ENCODE assay signal across 7 mouse cellular contexts in genomic region chr2:59159961-59160604, GRCm38 (mm10). TPM values are rescaled to one million over a fixed set of nuclear protein-coding genes. Genes with fewer than 3 reads are reported as not detected.
DNase-seq lines count a peak whose midpoint lies in the region; ATAC-seq and TF ChIP-seq lines count a peak whose summit lies in the region.

No protein-coding gene starts in this region.

- peaks cover 5% of the 10 kb centered on the region; the same call in 1 of the 2 replicates for H3K4me1 ChIP-seq in lung, postnatal 0 days (ENCODE audit: insufficient read depth, low read depth, low read length)
- peaks cover 19% of the 10 kb centered on the region for H3K4me1 ChIP-seq in heart, embryonic 16.5 days (ENCODE audit: control insufficient read depth, insufficient read depth, low read length)
- peaks cover 20% of the 10 kb centered on the region for H3K4me1 ChIP-seq in neural tube, embryonic 15.5 days

- no peaks in the 10 kb centered on the region for H3K36me3 ChIP-seq in lung, postnatal 0 days (ENCODE audit: insufficient read depth, low read length)
- H3K36me3 ChIP-seq in heart, embryonic 16.5 days (ENCODE audit: control insufficient read depth, insufficient read depth) = no peaks in the 10 kb centered on the region; the same call in 1 of the 2 replicates
- no peaks in the 10 kb centered on the region for H3K36me3 ChIP-seq in neural tube, embryonic 15.5 days

- no peaks in the 10 kb centered on the region for H3K9me3 ChIP-seq in lung, postnatal 0 days (ENCODE audit: low read length)
- H3K9me3 ChIP-seq in heart, embryonic 16.5 days (replicated peaks; ENCODE audit: control insufficient read depth, low read length) = no peaks in the 10 kb centered on the region
- H3K9me3 ChIP-seq in neural tube, embryonic 15.5 days (replicated peaks) = no peaks in the 10 kb centered on the region

- no peak overlapping the region for H3K27ac ChIP-seq in lung, postnatal 0 days (ENCODE audit: low read length)
- peak overlapping the region; percentile 42 for H3K27ac ChIP-seq in heart, embryonic 16.5 days (ENCODE audit: low read length)
- peak overlapping the region; percentile 77 for H3K27ac ChIP-seq in neural tube, embryonic 15.5 days (replicated peaks)

- TF ChIP-seq CTCF in lung, postnatal 0 days (IDR thresholded peaks at IDR 0.05) = no peak

- H3K27me3 ChIP-seq in lung, postnatal 0 days (replicated peaks; ENCODE audit: insufficient read depth, low read length) = no peaks in the 10 kb centered on the region
- H3K27me3 ChIP-seq in heart, embryonic 16.5 days (ENCODE audit: control insufficient read depth, insufficient read depth, low read length) = no peaks in the 10 kb centered on the region
- no peaks in the 10 kb centered on the region for H3K27me3 ChIP-seq in neural tube, embryonic 15.5 days (replicated peaks)

- TF ChIP-seq EP300 in lung, postnatal 0 days (IDR thresholded peaks at IDR 0.05) = no peak

- DNase-seq in lung, postnatal 0 days (ENCODE audit: low spot score) = peak; percentile 44
- DNase-seq in lung, postnatal 4 days = no peak
- DNase-seq in left cerebral cortex, postnatal 4 days = peak; percentile 27
- no peak for DNase-seq in spleen, postnatal 14 days (ENCODE audit: low spot score in 2 of 2)

- 1% methylated on average over 16 of the region's 16 CpGs for WGBS in lung, postnatal 0 days
- under 1% methylated on average over 16 of the region's 16 CpGs for WGBS in heart, embryonic 16.5 days
- under 1% methylated on average over 16 of the region's 16 CpGs for WGBS in neural tube, embryonic 15.5 days

- intact Hi-C loops in left cerebral cortex, postnatal 4 days (cut with DNase I) = loop anchor here (5.0 kb wide), 1 partner anchor 257 kb away; no protein-coding TSS in a partner anchor

- peak; percentile 6; the same call in 1 of the 2 replicates for ATAC-seq in lung, postnatal 0 days
- peak; percentile 0; the same call in 1 of the 2 replicates for ATAC-seq in common myeloid progenitor, adult 5-6 weeks (replicated peaks; ENCODE audit: low read depth, poor library complexity, severe bottlenecking)
- ATAC-seq in heart, embryonic 16.5 days (replicated peaks; ENCODE audit: extremely low read depth, insufficient read depth, low FRiP score) = no peak; the same call in 1 of the 2 replicates
- peak; percentile 35 for ATAC-seq in neural tube, embryonic 15.5 days (ENCODE audit: low FRiP score)

- H3K4me3 ChIP-seq in lung, postnatal 0 days (ENCODE audit: low read depth, low read length) = peak overlapping the region; percentile 85
- H3K4me3 ChIP-seq in heart, embryonic 16.5 days (ENCODE audit: low read length) = peak overlapping the region; percentile 98
- peak overlapping the region; percentile 98 for H3K4me3 ChIP-seq in neural tube, embryonic 15.5 days (replicated peaks)

- H3K4me2 ChIP-seq in lung, postnatal 0 days (replicated peaks; ENCODE audit: low read depth, low read length) = peak overlapping the region; percentile 89
- H3K4me2 ChIP-seq in heart, embryonic 16.5 days (ENCODE audit: low read depth, low read length) = peak overlapping the region; percentile 92
- peak overlapping the region; percentile 87 for H3K4me2 ChIP-seq in neural tube, embryonic 15.5 days

- H3K9ac ChIP-seq in lung, postnatal 0 days (replicated peaks; ENCODE audit: low read depth) = no peak overlapping the region
- peak overlapping the region; percentile 61 for H3K9ac ChIP-seq in heart, embryonic 16.5 days (ENCODE audit: low read length)
- H3K9ac ChIP-seq in neural tube, embryonic 15.5 days (replicated peaks) = peak overlapping the region; percentile 53

RNA-seq across cellular contexts. Expression of gene Ccdc148, which starts 0.4 kb away (rescaled TPM):
- polyA plus RNA-seq in lung, postnatal 0 days (2015; fragmentation: Nextera tagmentation; extraction: Ambion mirVana) = 0.68 and 1.6 TPM in 2 replicates
- total RNA-seq in common myeloid progenitor, adult 5-6 weeks (2017) = not detected in 2 replicates
- polyA plus RNA-seq in heart, embryonic 16.5 days (2015; fragmentation: Nextera tagmentation; extraction: Ambion mirVana) = 1.0 and 1.1 TPM in 2 replicates
- 10 to 100 TPM; 10.9 to 11.4 TPM for total RNA-seq in left cerebral cortex, postnatal 4 days (2021)
- 5.6 and 6.3 TPM in 2 replicates for polyA plus RNA-seq in neural tube, embryonic 15.5 days (2015; fragmentation: Nextera tagmentation; extraction: Ambion mirVana)

RNA-seq across cellular contexts. Expression of gene Pkp4, which starts 0.6 kb away (rescaled TPM):
- polyA plus RNA-seq in lung, postnatal 0 days (2015; fragmentation: Nextera tagmentation; extraction: Ambion mirVana) = 14.8 and 18.0 TPM in 2 replicates
- 20.5 and 23.6 TPM in 2 replicates for total RNA-seq in common myeloid progenitor, adult 5-6 weeks (2017)
- 44.5 and 48.3 TPM in 2 replicates for polyA plus RNA-seq in heart, embryonic 16.5 days (2015; fragmentation: Nextera tagmentation; extraction: Ambion mirVana)
- 100 to 1,000 TPM; 165 to 170 TPM for total RNA-seq in left cerebral cortex, postnatal 4 days (2021)
- polyA plus RNA-seq in neural tube, embryonic 15.5 days (2015; fragmentation: Nextera tagmentation; extraction: Ambion mirVana) = 24.6 and 27.1 TPM in 2 replicates

Comparison
In these comparisons a context has a peak if more than half of its experiments do, and no peak if none do; other contexts are left out.
1. DNase-seq: peak in lung, postnatal 0 days (single experiment) and left cerebral cortex, postnatal 4 days (single experiment); none in lung, postnatal 4 days (0 of 2) and spleen, postnatal 14 days (0 of 2).
2. Peak in every context shown above with its lines, with median percentiles within 50 percentile points of each other: H3K4me2 ChIP-seq and H3K4me3 ChIP-seq.